Mouse (Mus musculus) left cerebral cortex, adult 2 months (tissue): ENCODE results near the gene Gm6034. TPM values are rescaled to one million over a fixed set of nuclear protein-coding genes. Genes with fewer than 3 reads are reported as not detected.

ENCODE experiments used
- total RNA-seq, 2 experiments: library from RNA; stranded (reverse); gene quantifications; 2 replicates each; pipeline ENCODE4 v1.2.3; 2021

Gm6034 gene
- total RNA-seq, 2 experiments from 2014 or later, result not detected

Other genes starting within 250 kb of the Gm6034 start
- 10 to 100 TPM; 14.7 to 17.5 TPM for gene Ier3, start 221.3 kb upstream of the Gm6034 start, total RNA-seq
- 100 to 1,000 TPM; 137 to 144 TPM for gene Flot1, start 219.7 kb upstream of the Gm6034 start, total RNA-seq
- 100 to 1,000 TPM; 417 to 433 TPM for gene Tubb5, start 204.7 kb upstream of the Gm6034 start, total RNA-seq
- gene Mdc1, start 201.4 kb upstream of the Gm6034 start, total RNA-seq, result 10 to 100 TPM; 14.6 to 17.8 TPM
- gene Nrm, start 181.6 kb upstream of the Gm6034 start, total RNA-seq, result 1 to 10 TPM; 2.1 to 4.1 TPM
- 10 to 100 TPM in 1 of 2 experiments, 1 to 10 TPM in 1; 8.5 to 10.8 TPM for gene Ppp1r18, start 177.4 kb upstream of the Gm6034 start, total RNA-seq
- 10 to 100 TPM; 30.0 to 39.7 TPM for gene Dhx16, start 163.1 kb upstream of the Gm6034 start, total RNA-seq
- 10 to 100 TPM; 58.9 to 59.3 TPM for gene 2310061I04Rik, start 145.5 kb upstream of the Gm6034 start, total RNA-seq
- gene Atat1, start 132.9 kb upstream of the Gm6034 start, total RNA-seq, result 10 to 100 TPM; 51.8 to 63.6 TPM
- gene Mrps18b, start 126.6 kb upstream of the Gm6034 start, total RNA-seq, result 10 to 100 TPM; 38.0 to 44.3 TPM
- 10 to 100 TPM; 68.8 to 70.6 TPM for gene Ppp1r10, start 126.5 kb upstream of the Gm6034 start, total RNA-seq
- gene Abcf1, start 73.2 kb upstream of the Gm6034 start, total RNA-seq, result 10 to 100 TPM; 70.4 to 72.6 TPM
- gene Gnl1, start 63.1 kb upstream of the Gm6034 start, total RNA-seq, result 100 to 1,000 TPM; 186 TPM
- 10 to 100 TPM; 40.8 to 43.9 TPM for gene Prr3, start 62.7 kb upstream of the Gm6034 start, total RNA-seq
- gene H2-T24, start 22.4 kb upstream of the Gm6034 start, total RNA-seq, result 1 to 10 TPM; 1.1 to 2.5 TPM
- 10 to 100 TPM; 13.6 to 17.2 TPM for gene H2-T23, start 10.1 kb upstream of the Gm6034 start, total RNA-seq
- gene H2-T22, start 214 bp upstream of the Gm6034 start, total RNA-seq, result 10 to 100 TPM; 13.7 to 14.8 TPM
- gene Gm11127, start 15.4 kb downstream of the Gm6034 start, total RNA-seq, result 1 to 10 TPM; 1.1 to 1.5 TPM
- not detected for gene Gm19684, start 78.7 kb downstream of the Gm6034 start, total RNA-seq
- gene Gm7030, start 86.5 kb downstream of the Gm6034 start, total RNA-seq, result not detected
- not detected for gene Gm8909, start 125.6 kb downstream of the Gm6034 start, total RNA-seq
- not detected for gene H2-T3, start 147.3 kb downstream of the Gm6034 start, total RNA-seq
- gene Rpp21, start 215.1 kb downstream of the Gm6034 start, total RNA-seq, result 10 to 100 TPM; 44.5 to 45.1 TPM
- 10 to 100 TPM; 25.1 to 27.2 TPM for gene Trim39, start 229.3 kb downstream of the Gm6034 start, total RNA-seq
- gene H2-M10.2, start 243.5 kb downstream of the Gm6034 start, total RNA-seq, result not detected